Mouse (Mus musculus) fat pad, adult 2 months (tissue): Measurements from ENCODE around the gene Atxn7l1.

Source experiments
- DNase-seq: peaks from one replicate; pipeline ENCODE4 v3.0.0-alpha.2; 2011; ENCODE audit warnings: low read depth, low spot score; ENCODE audit errors: extremely low read depth

Gene Atxn7l1

DNA sequence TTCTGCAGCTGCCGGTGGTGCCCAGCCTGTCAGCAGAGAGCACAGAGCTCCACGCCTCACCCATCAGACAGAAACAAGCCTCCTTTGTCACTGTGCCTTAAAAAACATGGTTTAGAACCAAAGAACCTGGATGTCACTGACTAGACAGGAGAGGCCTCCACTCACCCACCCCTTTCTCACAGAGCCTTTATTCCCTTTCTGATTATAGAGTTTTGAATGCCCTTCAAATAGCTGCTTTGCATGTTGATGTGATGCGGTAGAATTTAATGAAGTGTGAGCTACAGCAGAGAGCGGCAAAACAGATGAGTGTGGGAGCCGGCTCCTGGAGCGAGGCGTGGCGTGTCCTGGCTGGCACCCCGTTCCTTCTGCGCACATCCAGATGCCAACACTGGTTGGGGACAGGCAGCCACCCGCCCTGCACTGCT lies 77.6 kb downstream of the Atxn7l1 start:
- DNase-seq = no peak

- DNase-seq = no peak
These were observed 78.5 kb downstream of the Atxn7l1 start for GRCm38 (mm10) chr12:33225978-33226377.

DNA sequence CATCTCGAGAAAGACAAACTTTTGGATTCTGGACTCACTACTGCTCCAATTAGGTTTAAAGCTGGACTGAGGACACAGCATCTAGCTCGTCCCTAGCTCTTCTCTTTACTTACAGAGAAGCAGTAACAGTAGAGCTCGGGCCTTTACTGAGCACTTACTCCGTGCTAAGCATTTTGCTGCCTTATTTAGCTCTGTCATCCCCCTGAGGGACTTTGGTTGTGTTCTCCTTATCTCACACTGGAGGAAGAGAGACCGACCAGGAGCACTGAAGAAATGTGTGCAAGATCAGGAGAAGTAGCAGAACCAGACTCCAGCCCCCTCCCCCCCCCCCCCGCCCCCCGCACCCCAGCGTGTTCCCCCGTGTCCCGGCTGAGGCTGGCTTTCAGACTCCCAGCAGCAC lies 79.1 kb downstream of the Atxn7l1 start:
- DNase-seq = no peak

GRCm38 (mm10) chr12:33235314-33235713 lies 87.8 kb downstream of the Atxn7l1 start:
- no peak for DNase-seq

GRCm38 (mm10) chr12:33235771-33236323 lies 88.4 kb downstream of the Atxn7l1 start:
- DNase-seq = no peak

DNA sequence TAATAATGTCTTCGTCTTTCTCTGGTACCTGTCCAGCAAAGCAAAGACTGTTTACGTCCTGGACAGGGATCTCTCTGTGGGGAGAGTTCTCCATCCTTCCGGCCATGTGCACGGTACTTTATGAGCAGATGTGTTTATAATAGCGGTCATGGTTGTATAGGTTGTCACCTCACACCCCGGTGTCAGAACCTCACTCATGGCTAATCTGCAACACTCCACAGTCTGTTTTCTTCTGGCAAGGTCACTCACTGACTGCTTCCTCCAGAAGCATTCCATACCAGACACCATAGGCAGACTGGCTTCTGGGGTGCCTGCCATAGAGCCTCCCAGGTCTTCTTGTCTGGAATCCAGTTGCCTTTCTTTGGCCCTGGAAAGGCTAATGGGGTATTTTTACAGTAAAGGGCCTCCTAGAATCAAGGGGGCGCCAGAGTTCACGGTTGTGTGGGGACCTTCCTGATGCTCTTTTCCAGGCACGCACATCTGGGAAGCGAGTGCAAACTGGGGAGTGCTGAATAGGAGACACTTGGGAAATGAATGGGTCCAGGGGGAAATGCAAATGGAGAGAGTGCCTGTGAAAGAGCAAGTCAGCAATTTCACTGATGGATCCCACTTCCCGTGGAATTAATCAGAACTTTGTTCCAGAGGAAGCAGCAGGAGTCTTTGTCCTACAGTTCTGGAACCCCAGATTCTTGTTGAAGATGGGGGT lies 89.0 kb downstream of the Atxn7l1 start:
- no peak for DNase-seq

- DNase-seq = no peak
These were observed 89.6 kb downstream of the Atxn7l1 start for GRCm38 (mm10) chr12:33237108-33237507.

GRCm38 (mm10) chr12:33242679-33243078 lies 95.2 kb downstream of the Atxn7l1 start:
- no peak for DNase-seq

GRCm38 (mm10) chr12:33244132-33244875 lies 96.8 kb downstream of the Atxn7l1 start:
- DNase-seq = no peak

GRCm38 (mm10) chr12:33245455-33245854 lies 98.0 kb downstream of the Atxn7l1 start:
- no peak for DNase-seq

GRCm38 (mm10) chr12:33246878-33247277 lies 99.4 kb downstream of the Atxn7l1 start:
- no peak for DNase-seq

GRCm38 (mm10) chr12:33250197-33250596 lies 102.7 kb downstream of the Atxn7l1 start:
- no peak for DNase-seq

DNA sequence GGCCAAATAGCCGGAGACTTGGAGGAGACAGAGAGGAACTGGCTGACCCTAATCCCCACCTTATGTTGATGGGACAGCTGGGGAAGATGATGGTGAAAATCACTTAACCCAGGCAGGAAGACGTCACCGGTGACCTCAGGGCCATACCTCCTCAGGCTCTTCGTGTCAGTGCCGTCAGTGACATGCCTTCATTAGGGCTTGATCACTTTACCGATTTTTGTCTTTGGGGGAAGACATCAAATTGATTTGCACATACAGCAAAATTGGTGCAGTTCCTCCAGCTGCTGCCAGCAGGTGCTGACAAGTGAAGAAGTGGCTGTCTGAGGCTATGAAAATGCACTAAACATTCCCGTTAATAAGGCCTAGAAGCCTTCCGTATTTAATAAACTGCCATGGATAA lies 103.9 kb downstream of the Atxn7l1 start:
- DNase-seq = no peak

DNA sequence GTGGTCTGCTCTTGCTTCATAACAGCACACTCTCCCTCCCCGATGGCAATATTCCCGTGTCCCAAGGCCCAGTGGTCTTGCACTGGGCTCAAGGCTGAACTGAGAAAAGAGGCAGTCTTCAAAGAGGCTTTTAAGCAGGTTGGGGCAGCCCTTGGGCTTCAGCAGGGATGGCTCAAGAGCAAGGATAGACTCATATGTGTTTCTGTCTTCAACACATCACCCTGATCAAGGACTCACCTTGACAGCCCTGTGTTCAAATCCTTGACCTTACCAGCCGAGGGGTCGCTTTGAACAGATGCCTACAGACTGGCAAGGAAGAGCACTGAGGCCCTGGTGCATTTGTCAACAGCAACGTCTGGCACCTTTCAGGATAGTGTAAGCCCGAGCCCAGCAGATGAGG lies 105.1 kb downstream of the Atxn7l1 start:
- DNase-seq = no peak

GRCm38 (mm10) chr12:33253206-33253605 lies 105.7 kb downstream of the Atxn7l1 start:
- DNase-seq = no peak

DNA sequence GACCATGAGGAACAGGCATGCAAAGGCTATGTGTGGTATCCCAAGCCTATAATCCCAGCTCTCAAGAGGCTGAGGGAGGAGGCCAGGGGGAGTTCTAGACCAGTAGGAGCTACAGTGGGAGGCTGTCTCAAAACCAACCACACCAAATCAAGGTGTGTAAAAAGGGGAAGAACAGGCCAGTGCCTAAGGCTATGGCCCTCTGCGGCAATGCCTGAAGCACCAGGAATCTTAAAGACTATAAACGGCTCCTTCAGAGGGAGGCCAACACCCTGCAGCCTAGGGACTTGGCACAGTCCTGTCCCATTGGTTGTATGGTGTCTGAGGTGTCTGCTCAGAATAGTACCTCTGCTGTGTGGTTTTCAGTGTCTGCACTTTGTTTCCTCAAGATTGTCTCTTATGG lies 107.8 kb downstream of the Atxn7l1 start:
- DNase-seq = no peak

DNA sequence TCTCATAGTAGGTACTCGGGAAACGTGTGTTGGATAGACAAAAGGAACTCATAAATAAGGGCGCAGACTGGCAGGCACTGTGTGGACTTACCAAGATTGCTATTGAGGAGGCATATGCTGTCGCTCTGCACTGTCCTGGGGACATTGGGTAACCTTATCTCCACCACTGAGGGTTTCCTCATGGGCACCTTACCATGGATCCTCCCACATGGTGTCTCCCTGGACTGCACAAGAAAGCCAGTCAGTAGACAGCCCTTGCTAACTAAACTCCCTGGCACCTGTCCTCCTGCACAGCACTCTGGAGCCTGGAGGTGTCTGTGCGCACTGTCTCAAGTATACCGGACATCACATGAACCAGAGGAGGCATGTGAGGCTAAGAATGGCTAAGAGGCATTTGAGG lies 108.9 kb downstream of the Atxn7l1 start:
- DNase-seq = no peak

GRCm38 (mm10) chr12:33258995-33259529 lies 111.6 kb downstream of the Atxn7l1 start:
- no peak for DNase-seq

DNA sequence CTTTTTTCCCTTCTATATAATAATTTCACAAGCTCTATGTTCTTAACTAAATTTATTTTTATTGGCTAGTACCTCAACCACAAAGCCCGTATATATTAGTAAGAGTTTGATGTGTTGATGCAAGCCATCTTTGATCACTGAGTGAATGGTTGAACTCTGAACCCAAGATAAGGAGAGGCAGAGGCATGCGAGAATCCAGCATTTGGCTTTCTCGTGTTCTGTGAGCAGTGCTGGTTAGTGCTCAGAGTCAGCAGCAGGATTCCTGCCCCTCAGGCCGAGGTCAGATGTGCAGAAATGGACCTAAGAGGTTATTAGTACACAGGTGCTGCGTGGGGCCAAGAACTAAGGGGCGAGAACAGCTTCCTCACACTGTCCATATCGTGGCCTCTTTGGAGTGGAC lies 113.1 kb downstream of the Atxn7l1 start:
- no peak for DNase-seq

- DNase-seq = no peak
These were observed 118.4 kb downstream of the Atxn7l1 start for GRCm38 (mm10) chr12:33265877-33266276.

DNA sequence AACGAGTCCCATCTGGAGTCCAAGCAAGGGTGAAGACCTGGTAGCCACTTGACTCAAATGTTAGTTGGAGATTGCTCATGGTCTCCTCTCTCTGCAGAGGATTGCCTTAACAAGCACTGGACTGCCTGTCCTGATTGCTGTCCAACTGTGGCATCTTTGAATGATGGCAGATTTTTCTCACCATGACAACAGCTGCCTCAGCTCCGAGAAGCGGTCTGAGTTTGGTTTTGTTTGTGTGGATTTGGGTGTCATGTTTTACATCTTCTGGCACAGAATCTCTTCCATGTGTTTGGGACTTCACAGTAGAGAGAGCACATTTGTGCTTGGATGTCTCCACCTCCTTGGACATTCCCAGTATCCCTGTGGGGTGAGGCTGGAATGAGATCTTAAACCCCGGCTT lies 120.5 kb downstream of the Atxn7l1 start:
- no peak for DNase-seq

DNA sequence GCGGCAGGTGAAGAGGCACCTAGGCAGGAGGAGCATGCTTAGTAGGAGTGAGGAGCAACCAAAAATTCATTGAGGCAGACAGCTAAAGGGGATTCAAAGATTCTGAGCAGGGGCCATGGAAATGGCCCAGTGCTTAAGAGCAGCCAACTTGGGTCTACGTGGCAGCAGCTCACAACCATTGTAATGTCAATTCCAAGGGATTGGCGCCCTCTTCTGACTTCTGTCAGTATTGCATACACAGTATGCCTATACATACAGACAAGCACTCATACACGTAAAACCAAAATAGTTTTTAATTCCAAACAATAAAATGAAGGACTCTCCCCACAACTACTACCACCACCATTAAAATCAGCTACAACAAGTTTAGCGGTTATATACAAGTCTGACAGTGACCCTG lies 122.2 kb downstream of the Atxn7l1 start:
- no peak for DNase-seq
